Comparison of ENCODE assay signal across 22 mouse cellular contexts in the genomic region with DNA sequence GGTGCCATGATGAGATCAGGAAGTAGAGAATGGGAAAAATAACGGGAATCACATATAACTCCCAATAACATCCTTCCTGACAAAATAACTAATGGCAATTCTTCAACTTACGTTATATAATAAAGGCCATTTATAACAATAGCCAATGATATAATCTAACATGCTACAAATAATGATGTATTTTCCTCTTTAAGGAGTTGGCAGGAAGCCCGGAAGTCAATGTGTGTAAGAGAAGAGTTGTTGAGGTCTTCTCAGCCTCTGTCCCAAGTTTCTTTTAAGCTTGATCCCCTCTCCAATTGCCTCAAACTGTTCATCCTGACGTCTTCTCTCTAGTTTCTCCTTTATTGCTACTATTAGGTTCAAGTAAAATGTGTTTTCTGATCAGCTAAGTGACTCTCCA.
DNase-seq lines count a peak whose midpoint lies in the region; ATAC-seq and TF ChIP-seq lines count a peak whose summit lies in the region.
"Had no signal": no experiment of that assay in that cellular context is flagged by ENCODE, and none has a peak within 500 bp of the region (broad histone marks: within the 10 kb centered on the region; RNA-seq: fewer than 3 reads in every experiment).

No protein-coding gene starts in this region.

- no peaks in the 10 kb centered on the region for H3K27me3 ChIP-seq in embryonic facial prominence, embryonic 14.5 days (replicated peaks; ENCODE audit: control insufficient read depth, insufficient read depth, low read length)
- no peaks in the 10 kb centered on the region for H3K27me3 ChIP-seq in embryonic facial prominence, embryonic 10.5 days (replicated peaks; ENCODE audit: low read depth, poor library complexity, severe bottlenecking)
- H3K27me3 ChIP-seq in limb, embryonic 14.5 days (ENCODE audit: control insufficient read depth, insufficient read depth, low read length) = no peaks in the 10 kb centered on the region
- H3K27me3 ChIP-seq in limb, embryonic 10.5 days (ENCODE audit: low read depth, poor library complexity, severe bottlenecking) = no peaks in the 10 kb centered on the region
- no peaks in the 10 kb centered on the region for H3K27me3 ChIP-seq in midbrain, embryonic 11.5 days (ENCODE audit: control insufficient read depth, insufficient read depth, low read length)
- no peaks in the 10 kb centered on the region for H3K27me3 ChIP-seq in midbrain, embryonic 10.5 days (ENCODE audit: low read depth, poor library complexity, severe bottlenecking)
- H3K27me3 ChIP-seq: embryonic facial prominence, embryonic 13.5 days; forebrain, embryonic 13.5 days; forebrain, embryonic 15.5 days; Patski had no signal

- H3K27ac ChIP-seq in embryonic facial prominence, embryonic 14.5 days (replicated peaks; ENCODE audit: low read depth, low read length) = no peak overlapping the region
- H3K27ac ChIP-seq in embryonic facial prominence, embryonic 10.5 days (replicated peaks) = no peak overlapping the region
- H3K27ac ChIP-seq in limb, embryonic 14.5 days (replicated peaks; ENCODE audit: low read depth, low read length) = no peak overlapping the region
- no peak overlapping the region for H3K27ac ChIP-seq in limb, embryonic 10.5 days
- H3K27ac ChIP-seq in midbrain, embryonic 11.5 days (ENCODE audit: low read depth, low read length) = no peak overlapping the region
- H3K27ac ChIP-seq in midbrain, embryonic 10.5 days (replicated peaks) = no peak overlapping the region
- H3K27ac ChIP-seq: embryonic facial prominence, embryonic 13.5 days; forebrain, embryonic 13.5 days; forebrain, embryonic 15.5 days had no signal

- no peak overlapping the region for H3K4me3 ChIP-seq in embryonic facial prominence, embryonic 14.5 days (ENCODE audit: low read depth, low read length)
- H3K4me3 ChIP-seq in embryonic facial prominence, embryonic 10.5 days = no peak overlapping the region
- no peak overlapping the region for H3K4me3 ChIP-seq in limb, embryonic 14.5 days (replicated peaks; ENCODE audit: low read length)
- H3K4me3 ChIP-seq in limb, embryonic 10.5 days = no peak overlapping the region
- no peak overlapping the region for H3K4me3 ChIP-seq in midbrain, embryonic 11.5 days (ENCODE audit: low read depth, low read length)
- H3K4me3 ChIP-seq in midbrain, embryonic 10.5 days = no peak overlapping the region
- H3K4me3 ChIP-seq: embryonic facial prominence, embryonic 13.5 days; forebrain, embryonic 13.5 days; forebrain, embryonic 15.5 days had no signal

- H3K4me1 ChIP-seq in embryonic facial prominence, embryonic 14.5 days (ENCODE audit: control insufficient read depth, insufficient read depth, low read length) = no peaks in the 10 kb centered on the region
- peaks cover 9% of the 10 kb centered on the region for H3K4me1 ChIP-seq in embryonic facial prominence, embryonic 10.5 days
- peaks cover 6% of the 10 kb centered on the region for H3K4me1 ChIP-seq in limb, embryonic 14.5 days (ENCODE audit: control insufficient read depth, insufficient read depth, low read length)
- H3K4me1 ChIP-seq in limb, embryonic 10.5 days = peaks cover 13% of the 10 kb centered on the region
- H3K4me1 ChIP-seq in midbrain, embryonic 11.5 days (ENCODE audit: control insufficient read depth, insufficient read depth, low read length) = no peaks in the 10 kb centered on the region
- peaks cover 8% of the 10 kb centered on the region for H3K4me1 ChIP-seq in midbrain, embryonic 10.5 days
- H3K4me1 ChIP-seq: forebrain, embryonic 13.5 days; forebrain, embryonic 15.5 days had no signal

- H3K9me3 ChIP-seq in embryonic facial prominence, embryonic 14.5 days (ENCODE audit: control insufficient read depth, low read length) = no peaks in the 10 kb centered on the region
- H3K9me3 ChIP-seq in embryonic facial prominence, embryonic 10.5 days = no peaks in the 10 kb centered on the region
- H3K9me3 ChIP-seq in limb, embryonic 14.5 days (ENCODE audit: control insufficient read depth, low read length) = no peaks in the 10 kb centered on the region
- no peaks in the 10 kb centered on the region for H3K9me3 ChIP-seq in limb, embryonic 10.5 days (replicated peaks)
- H3K9me3 ChIP-seq in midbrain, embryonic 11.5 days (ENCODE audit: control insufficient read depth, low read length) = no peaks in the 10 kb centered on the region
- H3K9me3 ChIP-seq in midbrain, embryonic 10.5 days (replicated peaks) = no peaks in the 10 kb centered on the region
- H3K9me3 ChIP-seq: embryonic facial prominence, embryonic 13.5 days; forebrain, embryonic 13.5 days; forebrain, embryonic 15.5 days had no signal

- intact Hi-C loops in heart, postnatal 25 days (cut with DNase I) = no loop called here

- no peak overlapping the region for H3K9ac ChIP-seq in embryonic facial prominence, embryonic 14.5 days (ENCODE audit: low read depth, low read length)
- no peak overlapping the region for H3K9ac ChIP-seq in limb, embryonic 14.5 days (ENCODE audit: low read depth, low read length, severe bottlenecking)
- no peak overlapping the region for H3K9ac ChIP-seq in midbrain, embryonic 11.5 days (ENCODE audit: low read length)
- H3K9ac ChIP-seq: embryonic facial prominence, embryonic 13.5 days; forebrain, embryonic 13.5 days; forebrain, embryonic 15.5 days; forebrain, postnatal 0 days had no signal

- no peak for ATAC-seq in embryonic facial prominence, embryonic 14.5 days (ENCODE audit: low read depth)
- ATAC-seq in limb, embryonic 14.5 days (ENCODE audit: low FRiP score, low read depth) = no peak
- no peak for ATAC-seq in midbrain, embryonic 11.5 days (ENCODE audit: low FRiP score)
- ATAC-seq: activated CD4-positive, CD25-positive, alpha-beta regulatory T cell, adult 4 months; forebrain, embryonic 13.5 days; forebrain, embryonic 15.5 days; forebrain, postnatal 0 days; Patski had no signal

- WGBS in embryonic facial prominence, embryonic 14.5 days = 60% methylated on average over 4 of the region's 4 CpGs
- 88% methylated on average over 4 of the region's 4 CpGs for WGBS in embryonic facial prominence, embryonic 10.5 days
- 69% methylated on average over 4 of the region's 4 CpGs for WGBS in limb, embryonic 14.5 days
- 86% methylated on average over 4 of the region's 4 CpGs for WGBS in limb, embryonic 10.5 days
- 87% methylated on average over 4 of the region's 4 CpGs for WGBS in midbrain, embryonic 11.5 days
- WGBS in midbrain, embryonic 10.5 days = 86% methylated on average over 4 of the region's 4 CpGs

- H3K36me3 ChIP-seq in embryonic facial prominence, embryonic 14.5 days (ENCODE audit: control insufficient read depth, insufficient read depth, low read length) = no peaks in the 10 kb centered on the region
- no peaks in the 10 kb centered on the region for H3K36me3 ChIP-seq in embryonic facial prominence, embryonic 10.5 days (replicated peaks)
- no peaks in the 10 kb centered on the region for H3K36me3 ChIP-seq in limb, embryonic 14.5 days (ENCODE audit: control insufficient read depth, insufficient read depth, low read length)
- no peaks in the 10 kb centered on the region for H3K36me3 ChIP-seq in limb, embryonic 10.5 days
- H3K36me3 ChIP-seq in midbrain, embryonic 11.5 days (ENCODE audit: control insufficient read depth, insufficient read depth, low read length) = no peaks in the 10 kb centered on the region
- H3K36me3 ChIP-seq in midbrain, embryonic 10.5 days = no peaks in the 10 kb centered on the region
- H3K36me3 ChIP-seq: embryonic facial prominence, embryonic 13.5 days; forebrain, embryonic 15.5 days had no signal

- no peak for TF ChIP-seq POLR2A in limb, embryonic 14.5 days (IDR thresholded peaks at IDR 0.05; ENCODE audit: borderline replicate concordance, extremely low read depth, insufficient read depth, insufficient read length)

- no peak overlapping the region for H3K4me2 ChIP-seq in embryonic facial prominence, embryonic 14.5 days (ENCODE audit: low read depth, low read length)
- no peak overlapping the region for H3K4me2 ChIP-seq in limb, embryonic 14.5 days (replicated peaks; ENCODE audit: low read depth, low read length, severe bottlenecking)
- H3K4me2 ChIP-seq in midbrain, embryonic 11.5 days = no peak overlapping the region
- H3K4me2 ChIP-seq: embryonic facial prominence, embryonic 13.5 days; forebrain, embryonic 13.5 days; forebrain, embryonic 15.5 days had no signal

- DNase-seq in embryonic facial prominence, embryonic 14.5 days (ENCODE audit: low spot score) = peak; percentile 64
- DNase-seq in embryonic facial prominence, embryonic 10.5 days (ENCODE audit: low spot score) = no peak
- DNase-seq in limb, embryonic 14.5 days (ENCODE audit: low spot score) = peak; percentile 41
- no peak for DNase-seq in limb, embryonic 10.5 days (ENCODE audit: low spot score)
- peak; percentile 33 for DNase-seq in midbrain, embryonic 11.5 days (ENCODE audit: low spot score, missing footprints)
- no peak for DNase-seq in midbrain, embryonic 10.5 days (ENCODE audit: low spot score)
- DNase-seq in adipocyte (ENCODE audit: low spot score) = peak; percentile 39
- no peak for DNase-seq in heart, postnatal 25 days (ENCODE audit: low spot score)
- DNase-seq: adrenal gland, adult 2 months; adrenal gland, postnatal 10 days; adrenal gland, postnatal 25 days; cerebellum, adult 11 months; cerebellum, adult 18-20 months; cerebellum, adult 8-10 months; cerebellum, postnatal 10 days; cerebellum, postnatal 25 days; forebrain, postnatal 0 days had no signal

Comparison
In these comparisons a context has a peak if more than half of its experiments do, and no peak if none do; other contexts are left out.
1. DNase-seq: peak in embryonic facial prominence, embryonic 14.5 days (single experiment), limb, embryonic 14.5 days (single experiment), midbrain, embryonic 11.5 days (single experiment) and adipocyte (single experiment); none in embryonic facial prominence, embryonic 10.5 days (single experiment), limb, embryonic 10.5 days (single experiment), midbrain, embryonic 10.5 days (single experiment) and heart, postnatal 25 days (single experiment).